In the genomic region with DNA sequence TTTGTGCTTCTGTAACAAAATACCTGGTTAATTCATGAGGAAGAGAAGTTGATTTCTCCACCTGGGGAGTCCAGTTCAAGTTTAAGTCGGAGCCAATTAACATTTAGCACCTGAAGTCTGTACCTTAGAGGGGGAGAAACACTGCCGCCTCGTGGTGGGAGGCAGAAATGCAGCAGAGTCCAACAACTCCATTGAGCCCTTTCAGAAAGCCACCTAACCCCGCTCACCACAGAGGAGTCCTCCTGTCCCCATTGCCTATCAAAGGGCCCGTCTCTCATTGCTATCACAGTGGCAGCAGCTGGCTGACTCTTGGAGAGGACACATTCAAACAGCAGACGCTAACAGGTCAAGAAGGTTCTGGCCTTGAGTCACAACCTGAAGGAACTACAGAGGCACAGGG, we compare ENCODE assay signal across 10 mouse cellular contexts. TPM values are rescaled to one million over a fixed set of nuclear protein-coding genes. Genes with fewer than 3 reads are reported as not detected.
DNase-seq lines count a peak whose midpoint lies in the region; ATAC-seq and TF ChIP-seq lines count a peak whose summit lies in the region.
"Had no signal": no experiment of that assay in that cellular context is flagged by ENCODE, and none has a peak within 500 bp of the region (broad histone marks: within the 10 kb centered on the region; RNA-seq: fewer than 3 reads in every experiment).

No protein-coding gene starts in this region.

- POLR2A ChIA-PET in Patski (lab: Charles Lee), result no interaction called here

- H3K4me1 ChIP-seq in heart, embryonic 10.5 days, result no peaks in the 10 kb centered on the region
- H3K4me1 ChIP-seq: embryonic facial prominence, embryonic 12.5 days; limb, embryonic 12.5 days had no signal

- in situ Hi-C loops in Patski (cut with MboI; ENCODE audit: low pct_unique_long_range_greater_than_20kb), result loop anchor here (5.0 to 25.0 kb wide), 2 partner anchors 67 to 357 kb away; a partner anchor contains a TSS

- H3K27me3 ChIP-seq in heart, embryonic 10.5 days (ENCODE audit: insufficient read depth, poor library complexity, severe bottlenecking), result no peaks in the 10 kb centered on the region
- no peaks in the 10 kb centered on the region for H3K27me3 ChIP-seq in Patski
- H3K27me3 ChIP-seq: embryonic facial prominence, embryonic 12.5 days; limb, embryonic 12.5 days had no signal

- intact Hi-C loops in heart, postnatal 10 days (cut with DNase I), result no loop called here

- no peak for ATAC-seq in Patski

- H3K27ac ChIP-seq in heart, embryonic 10.5 days, result no peak overlapping the region
- H3K27ac ChIP-seq: embryonic facial prominence, embryonic 12.5 days; limb, embryonic 12.5 days had no signal

- H3K4me3 ChIP-seq in heart, embryonic 10.5 days, result no peak overlapping the region
- H3K4me3 ChIP-seq: embryonic facial prominence, embryonic 12.5 days; limb, embryonic 12.5 days had no signal

- peak; percentile 83 for TF ChIP-seq CTCF in Patski (IDR thresholded peaks at IDR 0.05)

- peak; percentile 40 to 58 for DNase-seq in heart, postnatal 10 days
- no peak for DNase-seq in heart, embryonic 10.5 days (ENCODE audit: low spot score)
- DNase-seq in 416B (ENCODE audit: low read depth) (peak; percentile 60), Patski (ENCODE audit: low read depth, low spot score) (no peak)
- DNase-seq in cerebellum, postnatal 25 days, result peak; percentile 47 to 70
- DNase-seq in kidney, postnatal 14 days, result peak; percentile 52
- DNase-seq in natural killer cell, adult 2 months (ENCODE audit: low spot score in 2 of 2), result peak; percentile 37 to 67
- DNase-seq in urinary bladder, postnatal 36 days (ENCODE audit: low spot score in 2 of 2), result peak; percentile 27 to 50

- 29% methylated on average over 6 of the region's 6 CpGs for WGBS in heart, embryonic 10.5 days

- no peaks in the 10 kb centered on the region for H3K9me3 ChIP-seq in heart, embryonic 10.5 days
- H3K9me3 ChIP-seq: embryonic facial prominence, embryonic 12.5 days; limb, embryonic 12.5 days had no signal

- CTCF ChIA-PET in Patski (lab: Charles Lee), result interaction anchor here (1.3 to 1.6 kb wide), 2 partner anchors 9 to 68 kb away, joined by 3 read pairs; no protein-coding TSS in a partner anchor

- no peaks in the 10 kb centered on the region for H3K36me3 ChIP-seq in heart, embryonic 10.5 days
- H3K36me3 ChIP-seq: embryonic facial prominence, embryonic 12.5 days; limb, embryonic 12.5 days had no signal

RNA-seq across cellular contexts. Expression of a gene that starts 37.5 kb away (rescaled TPM):
- total RNA-seq in heart, postnatal 10 days (2021), result not detected
- polyA plus RNA-seq in heart, embryonic 10.5 days (2016; fragmentation: Nextera tagmentation; extraction: Ambion mirVana), result 0.17 and 0.20 TPM in 2 replicates
- not detected for polyA plus RNA-seq in Patski (2021)
- polyA plus RNA-seq: embryonic facial prominence, embryonic 12.5 days; limb, embryonic 12.5 days had no signal

RNA-seq across cellular contexts. Expression of a gene that starts 37.6 kb away (rescaled TPM):
- under 1 TPM; 0.47 to 0.48 TPM for total RNA-seq in heart, postnatal 10 days (2021)
- polyA plus RNA-seq in heart, embryonic 10.5 days (2016; fragmentation: Nextera tagmentation; extraction: Ambion mirVana), result 0.17 and 1.6 TPM in 2 replicates
- polyA plus RNA-seq in Patski (2021), result 10.6 TPM

RNA-seq across cellular contexts. Expression of a gene that starts 51.0 kb away (rescaled TPM):
- 10 to 100 TPM in 1 of 2 experiments, 1 to 10 TPM in 1; 5.7 to 11.5 TPM for total RNA-seq in heart, postnatal 10 days (2021)
- 0.71 and 0.98 TPM in 2 replicates for polyA plus RNA-seq in heart, embryonic 10.5 days (2016; fragmentation: Nextera tagmentation; extraction: Ambion mirVana)
- 3.2 TPM for polyA plus RNA-seq in Patski (2021)

Comparison
In these comparisons a context has a peak if more than half of its experiments do, and no peak if none do; other contexts are left out.
1. DNase-seq: peak in heart, postnatal 10 days (2 of 2), 416B (single experiment), cerebellum, postnatal 25 days (2 of 2), kidney, postnatal 14 days (single experiment), natural killer cell, adult 2 months (2 of 2) and urinary bladder, postnatal 36 days (2 of 2); none in heart, embryonic 10.5 days (single experiment) and Patski (single experiment).